Mouse (Mus musculus): ENCODE measurements at regions not wholly inside any gene's neighbourhood (a gene's known extent, or its start where the extent isn't known, plus 50 kb on each side); places are given as distances from the start of the nearest gene placed in this dataset.

DNA sequence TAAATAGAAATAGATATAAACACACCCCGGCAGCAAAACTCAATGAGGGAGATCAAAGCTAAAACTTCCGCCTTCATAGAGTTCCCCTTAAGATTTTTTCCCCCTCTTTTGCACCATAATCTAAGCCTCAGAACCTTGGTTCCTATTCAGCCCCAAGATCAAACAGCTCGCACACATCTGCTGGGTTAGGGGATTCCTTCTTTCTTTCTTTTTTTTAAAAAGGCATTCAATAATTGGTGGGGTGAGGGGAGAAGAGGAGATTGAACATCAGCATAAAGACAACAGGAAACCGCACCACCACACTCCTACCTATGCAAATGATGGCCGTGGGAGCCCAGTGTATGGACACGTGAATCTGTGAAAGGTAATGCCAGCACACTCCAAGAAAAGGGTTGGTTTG is 229.5 kb upstream of the Hes1 start:
- DNase-seq (ENCODE audit: low spot score in 2 of 2): no peak

DNA sequence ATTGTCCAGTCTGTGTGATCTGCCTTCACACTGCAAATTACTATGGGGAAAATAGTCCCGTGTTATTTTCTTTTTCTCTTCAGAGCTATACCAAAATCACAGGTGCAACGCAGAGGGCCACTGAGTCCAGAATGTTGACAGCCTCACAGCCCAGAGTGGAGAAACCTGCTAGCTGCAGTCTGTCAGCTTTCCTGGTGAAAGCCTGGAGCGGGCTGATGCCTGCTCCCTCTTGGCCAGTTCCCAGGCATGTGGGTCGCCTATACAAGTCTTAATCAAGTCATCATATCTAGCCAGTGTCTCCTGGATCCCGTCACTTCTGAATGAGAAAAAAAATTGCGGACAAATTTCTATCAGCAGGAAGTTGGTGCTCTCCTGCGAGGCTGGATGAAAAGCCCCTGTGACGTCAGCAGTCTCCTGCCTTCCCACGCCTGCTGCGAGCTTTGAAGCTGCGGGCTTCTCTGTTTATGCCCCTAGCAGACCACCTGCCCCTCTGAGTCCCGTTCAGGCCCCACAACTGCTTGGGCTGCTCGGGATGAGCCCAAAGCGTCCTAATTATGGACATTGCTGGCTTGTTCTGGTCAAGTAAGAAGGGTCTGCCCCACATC is 227.1 kb upstream of the Hes1 start:
- DNase-seq (ENCODE audit: low spot score in 2 of 2): no peak

DNA sequence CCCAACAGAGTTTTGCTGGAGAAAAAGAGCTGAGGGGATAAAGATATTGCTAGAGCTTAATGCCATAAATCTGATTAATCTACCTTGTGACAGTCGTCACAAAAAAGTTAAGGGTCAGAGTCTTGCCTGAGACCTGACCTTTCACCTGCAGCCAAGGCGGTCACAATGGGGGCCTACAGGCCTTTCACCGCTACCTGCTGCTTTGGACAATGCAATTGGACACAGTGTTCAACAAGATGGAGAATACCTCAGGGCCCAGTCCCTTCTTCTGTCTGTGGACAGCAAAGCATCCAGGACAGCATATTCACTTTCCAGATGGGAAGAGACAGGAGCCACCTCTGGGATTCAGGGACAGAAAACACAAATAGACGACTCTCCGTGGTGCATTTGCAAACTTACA is 226.3 kb upstream of the Hes1 start:
- DNase-seq (ENCODE audit: low spot score in 2 of 2): no peak

DNA sequence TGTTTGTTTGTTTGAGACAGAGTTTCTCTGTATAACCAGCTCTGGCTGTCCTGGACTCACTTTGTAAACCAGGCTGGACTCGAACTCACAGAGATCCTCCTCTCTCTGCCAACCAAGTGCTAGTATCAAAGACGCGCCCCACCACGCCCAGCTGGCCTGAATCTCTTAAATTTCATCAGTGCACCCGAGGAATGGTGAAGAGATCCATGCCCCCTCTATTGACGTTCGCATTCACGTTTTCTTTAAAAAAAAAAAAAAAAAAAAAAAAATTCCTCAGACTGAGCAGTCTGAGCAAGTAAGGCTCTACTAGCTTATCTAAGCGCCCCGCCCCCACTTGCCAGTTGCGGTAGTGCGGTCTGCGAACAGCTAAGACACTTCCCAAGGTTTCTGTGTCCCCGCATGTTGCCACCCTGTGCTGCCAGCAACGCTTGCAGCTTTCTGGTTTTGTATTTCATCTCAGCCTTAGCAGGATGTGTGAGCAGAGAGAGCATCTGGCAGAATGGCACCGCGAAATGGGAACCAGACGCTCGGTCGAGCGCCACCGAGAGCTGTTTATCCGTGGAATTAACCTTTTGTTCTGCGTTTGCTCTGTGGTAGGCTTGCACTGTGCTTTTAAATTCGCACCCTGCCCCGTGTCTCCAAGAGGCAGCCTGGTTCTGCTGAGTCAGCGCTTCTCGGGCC is 225.1 kb upstream of the Hes1 start:
- DNase-seq (ENCODE audit: low spot score in 2 of 2): peak in 1 of 2 experiments; percentile 73

DNA sequence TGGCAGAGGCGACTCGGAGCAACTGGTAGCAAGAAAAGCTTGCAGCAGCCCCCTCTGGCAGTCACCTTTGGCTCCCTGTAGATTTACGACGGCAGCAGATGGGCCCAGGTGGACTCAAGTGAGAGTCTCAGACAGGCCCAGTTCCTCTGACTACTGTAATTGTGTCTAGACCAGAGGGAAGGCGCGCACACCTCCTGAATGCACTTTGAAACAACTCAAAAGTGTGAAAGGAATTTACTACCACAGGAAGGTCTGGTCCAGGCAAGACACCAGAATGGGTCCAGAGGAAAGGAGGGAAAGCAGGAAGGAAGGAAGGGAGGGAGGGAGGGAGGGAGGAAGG is 224.6 kb upstream of the Hes1 start:
- peak in 1 of 2 experiments; percentile 64 for DNase-seq (ENCODE audit: low spot score in 2 of 2)

DNA sequence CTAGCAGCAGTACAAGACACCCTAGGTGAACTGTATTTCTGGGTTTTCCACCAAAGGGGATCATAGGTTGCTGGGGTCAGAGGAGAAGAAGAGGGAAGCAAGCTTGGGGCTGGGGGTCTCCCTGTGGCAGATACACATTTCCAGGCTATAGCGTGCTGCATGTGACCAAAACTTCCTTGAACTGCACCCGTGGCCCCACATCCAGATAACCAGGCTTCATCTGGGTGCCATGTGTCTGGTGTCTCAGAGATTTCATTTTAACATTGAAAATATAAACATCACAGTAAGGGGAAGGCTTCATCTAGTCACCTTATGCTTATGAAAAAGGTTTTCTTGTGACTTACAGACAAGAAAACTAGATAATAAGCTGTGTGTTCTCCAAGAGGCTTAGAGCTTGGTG is 223.8 kb upstream of the Hes1 start:
- no peak for DNase-seq (ENCODE audit: low spot score in 2 of 2)

DNA sequence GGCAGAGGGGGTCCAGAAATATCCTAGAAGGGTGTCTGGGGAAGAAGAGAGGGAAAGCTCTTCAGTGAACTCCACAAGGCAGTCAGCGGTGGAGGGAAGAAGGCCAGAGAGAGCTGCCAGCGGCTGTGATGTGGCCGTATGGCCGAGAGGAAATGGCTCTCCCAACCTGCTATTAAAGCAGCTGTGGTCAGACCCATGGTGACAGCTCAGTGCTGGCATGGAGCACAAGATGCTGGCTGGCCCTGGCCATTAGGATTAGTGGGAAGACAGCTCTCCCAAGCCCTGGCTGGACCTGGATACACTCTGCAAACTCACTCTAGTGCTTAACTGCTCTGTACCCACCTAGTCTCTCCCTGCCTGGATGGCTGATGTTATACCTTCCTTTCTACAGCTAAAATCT is 223.1 kb upstream of the Hes1 start:
- DNase-seq (ENCODE audit: low spot score in 2 of 2): no peak

DNA sequence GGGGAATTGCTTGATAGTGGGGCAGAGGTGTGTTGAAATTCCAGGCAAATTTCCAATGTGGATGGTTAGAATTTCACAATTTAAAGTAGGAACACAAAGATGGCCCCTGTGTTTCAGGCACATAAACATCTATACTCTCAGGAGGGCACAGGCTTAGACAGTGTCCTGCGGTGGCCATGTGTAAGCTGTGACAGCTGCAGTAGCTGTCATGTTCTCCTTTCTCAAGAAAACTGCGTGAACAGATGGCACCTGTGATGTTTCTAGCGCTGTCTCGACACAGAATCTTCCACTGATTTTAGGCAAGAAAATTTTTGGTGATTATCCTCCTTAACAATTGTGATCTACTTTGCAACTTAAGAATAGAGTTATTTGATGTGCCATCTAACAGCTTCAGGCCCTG is 222.1 kb upstream of the Hes1 start:
- DNase-seq (ENCODE audit: low spot score in 2 of 2): no peak

DNA sequence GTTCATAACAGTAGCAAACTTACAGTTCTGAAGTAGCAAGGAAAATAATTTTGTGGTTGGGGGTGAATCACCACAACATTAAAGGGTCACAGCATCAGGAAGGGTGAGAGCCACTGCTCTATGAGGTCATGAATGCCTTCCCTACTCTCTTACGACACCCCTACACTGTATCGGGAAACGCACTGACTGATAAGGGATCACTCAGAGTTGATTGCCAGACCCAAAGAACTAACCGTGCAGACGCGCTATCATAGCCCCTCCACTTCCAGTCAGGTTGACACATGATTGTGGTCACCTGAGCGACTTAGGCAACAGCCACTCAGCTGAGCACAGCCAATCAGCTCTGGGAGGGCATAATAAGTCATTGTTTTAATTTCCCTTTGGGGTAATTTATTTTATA is 220.7 kb upstream of the Hes1 start:
- DNase-seq (ENCODE audit: low spot score in 2 of 2): no peak

DNA sequence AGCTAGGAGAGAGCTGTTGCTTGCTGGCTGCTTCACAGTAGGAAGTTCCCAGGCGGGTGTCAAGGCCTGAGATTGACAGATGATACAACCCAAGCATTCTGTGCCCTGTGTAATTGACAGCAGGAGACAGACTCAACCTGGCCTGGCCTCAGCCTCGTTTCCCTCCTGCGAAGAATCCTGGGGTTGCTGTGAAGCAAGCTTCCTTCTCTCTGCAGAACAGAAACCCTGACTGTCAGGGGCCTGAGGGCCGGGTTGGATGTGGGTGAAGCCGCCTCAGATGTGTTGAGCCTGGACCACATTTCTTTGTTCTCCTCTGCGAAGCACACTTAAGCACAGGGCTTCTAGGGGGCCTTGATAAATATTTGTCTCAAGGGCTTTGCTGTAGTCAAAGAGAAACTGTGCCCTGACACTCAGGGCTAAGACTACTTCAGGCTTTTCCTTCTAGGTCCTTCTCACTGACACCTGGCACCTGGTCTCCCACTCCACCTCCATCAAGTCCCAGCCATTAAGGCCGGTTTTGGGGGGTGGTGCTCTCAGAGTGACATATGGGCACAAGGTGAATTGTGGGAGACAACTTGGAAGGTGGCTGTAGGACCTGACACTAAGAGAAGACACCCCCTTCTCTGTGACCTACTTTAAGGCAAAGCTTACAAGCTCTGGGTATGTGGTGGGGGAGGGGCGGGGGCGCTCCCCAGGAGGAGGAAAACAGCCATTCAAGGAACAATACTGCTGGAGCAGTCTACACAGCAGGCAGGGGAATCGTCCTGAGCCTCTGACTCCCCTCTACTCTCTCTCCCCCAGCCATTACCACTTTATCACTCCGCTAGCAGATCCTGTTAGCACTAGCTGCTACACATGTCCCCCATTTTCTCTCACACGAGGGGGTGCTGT is 219.2 kb upstream of the Hes1 start:
- DNase-seq (ENCODE audit: low spot score in 2 of 2): no peak

DNA sequence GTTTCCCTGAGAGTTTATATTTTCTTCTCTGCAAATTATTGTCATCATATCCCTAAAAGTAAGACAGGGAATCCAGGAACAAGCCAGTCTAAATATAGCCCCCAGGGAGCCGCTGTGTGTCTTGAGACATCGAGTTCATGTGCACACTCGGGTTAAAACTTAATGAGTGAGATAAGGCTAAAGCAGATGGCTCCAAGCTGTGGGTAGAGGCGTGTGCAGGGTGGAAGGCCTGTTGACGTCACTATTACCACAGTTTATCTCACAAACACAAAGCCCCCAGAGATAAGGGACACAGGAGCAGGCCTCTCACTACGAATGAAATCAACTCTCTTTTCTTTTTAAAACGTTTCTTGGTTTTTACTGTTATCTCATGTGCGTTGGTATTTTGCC is 218.6 kb upstream of the Hes1 start:
- DNase-seq (ENCODE audit: low spot score in 2 of 2): no peak

DNA sequence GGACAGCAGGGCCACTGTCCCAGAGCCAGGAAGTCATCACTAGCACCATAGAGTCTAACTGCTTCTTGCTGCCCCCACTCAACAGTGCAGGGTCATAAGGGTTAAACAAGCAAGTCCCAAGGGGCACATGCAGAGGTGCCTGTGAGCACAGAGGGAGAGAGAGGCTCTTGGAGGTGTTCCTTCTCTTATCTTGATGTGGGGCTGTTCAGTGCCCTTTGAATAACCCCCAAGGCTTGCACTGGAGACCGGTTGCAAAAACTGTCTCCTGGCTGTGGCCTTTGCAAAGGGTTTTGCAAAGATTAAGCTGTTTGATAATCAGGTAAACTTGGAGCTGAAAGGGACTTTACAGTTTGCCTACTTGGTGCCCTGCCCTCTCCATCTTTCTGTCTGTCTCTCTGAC is 217.1 kb upstream of the Hes1 start:
- DNase-seq (ENCODE audit: low spot score in 2 of 2): no peak

DNA sequence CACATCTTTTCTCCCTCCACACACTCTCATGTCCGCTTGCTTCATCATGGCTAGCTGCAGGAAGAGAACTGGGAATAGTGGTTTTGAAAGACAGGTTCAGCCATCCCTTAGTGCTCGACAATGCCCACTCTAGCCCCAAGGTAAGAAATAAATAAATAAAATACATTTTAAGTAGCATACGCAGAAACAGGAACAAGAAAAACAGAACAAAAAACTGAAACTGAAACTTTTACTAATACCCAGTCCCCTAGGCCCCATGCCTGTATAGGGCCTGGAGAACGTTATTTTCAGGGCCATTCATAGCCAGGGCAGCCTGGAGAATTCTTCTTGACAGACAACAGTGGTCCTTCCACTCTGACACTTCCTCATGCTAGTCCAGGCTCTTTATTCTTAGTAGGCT is 216.4 kb upstream of the Hes1 start:
- no peak for DNase-seq (ENCODE audit: low spot score in 2 of 2)

DNA sequence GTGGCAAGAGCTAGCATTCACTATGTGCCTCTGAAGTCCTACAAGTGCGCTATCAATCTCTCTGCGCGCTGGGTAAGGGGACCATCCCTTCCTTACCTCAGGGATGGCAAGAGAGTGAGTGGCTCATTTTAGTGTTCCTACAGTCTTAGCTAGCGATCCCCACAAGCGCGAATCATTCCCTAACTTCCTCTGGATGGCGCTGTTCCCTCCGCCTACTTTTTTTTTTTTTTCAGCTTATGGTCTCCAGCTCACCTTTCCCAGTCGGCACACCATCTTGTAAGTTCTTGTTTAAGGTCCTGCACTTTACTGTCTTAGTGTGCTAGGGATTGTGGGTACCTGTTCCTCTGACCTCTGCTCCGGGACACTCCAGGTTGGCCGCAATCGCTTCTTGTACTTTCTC is 215.7 kb upstream of the Hes1 start:
- no peak for DNase-seq (ENCODE audit: low spot score in 2 of 2)

DNA sequence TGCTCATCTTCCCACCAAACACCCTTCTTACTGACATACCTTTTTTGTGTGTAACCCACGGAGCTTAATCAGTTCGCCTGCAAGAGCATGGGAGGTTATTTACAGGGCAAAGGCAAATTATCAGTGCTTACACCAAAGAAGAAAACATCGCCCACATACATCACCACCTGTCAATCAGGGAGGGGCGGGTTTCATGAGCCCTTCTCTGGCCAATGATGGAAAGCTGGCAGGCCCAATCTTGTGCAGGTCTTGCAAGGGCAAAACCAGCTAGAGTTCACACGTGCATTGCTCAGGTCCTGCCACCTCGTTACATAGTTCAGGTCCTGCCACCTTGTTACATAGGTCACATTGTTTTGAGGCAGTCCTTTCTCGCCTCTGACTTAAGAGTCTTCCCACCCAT is 214.7 kb upstream of the Hes1 start:
- DNase-seq (ENCODE audit: low spot score in 2 of 2): no peak

DNA sequence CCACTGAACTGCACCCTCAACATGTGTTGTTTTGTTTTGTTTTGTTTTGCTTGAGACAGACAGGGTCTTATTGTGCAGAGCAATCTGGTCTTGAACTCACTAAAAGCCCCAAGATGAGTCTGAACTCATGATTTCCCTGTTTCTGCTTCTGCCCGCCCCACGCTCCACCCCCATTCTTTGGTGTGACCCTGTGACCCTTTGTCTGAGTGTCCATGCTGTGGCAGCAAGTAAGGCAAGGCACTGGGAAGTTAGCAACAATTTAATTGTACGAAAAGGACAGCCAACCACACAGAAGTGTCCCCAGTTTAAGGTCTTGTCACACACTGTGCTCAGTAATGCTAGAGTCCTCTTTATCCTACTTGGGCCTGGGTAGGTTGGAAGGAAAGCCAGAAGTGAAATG is 213.6 kb upstream of the Hes1 start:
- DNase-seq (ENCODE audit: low spot score in 2 of 2): no peak

DNA sequence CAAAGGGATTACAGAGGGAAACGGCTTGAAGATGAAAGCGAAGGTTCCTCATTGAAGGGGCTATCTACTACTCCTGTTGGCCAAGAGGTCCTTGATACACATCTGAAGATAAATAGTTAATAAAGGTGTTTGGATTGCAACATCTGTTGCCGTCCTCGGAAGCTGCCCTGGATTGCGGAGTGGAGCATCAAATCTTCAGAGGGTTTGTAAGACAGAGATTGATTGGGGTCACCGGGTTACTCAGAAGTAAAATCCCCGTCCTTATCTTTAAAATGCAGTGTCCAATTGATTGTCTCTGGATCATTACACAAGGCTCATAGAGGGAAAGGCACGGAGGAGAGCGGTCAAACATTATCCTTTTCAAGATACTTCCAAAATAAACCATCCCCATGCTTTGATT is 212.4 kb upstream of the Hes1 start:
- no peak for DNase-seq (ENCODE audit: low spot score in 2 of 2)

DNA sequence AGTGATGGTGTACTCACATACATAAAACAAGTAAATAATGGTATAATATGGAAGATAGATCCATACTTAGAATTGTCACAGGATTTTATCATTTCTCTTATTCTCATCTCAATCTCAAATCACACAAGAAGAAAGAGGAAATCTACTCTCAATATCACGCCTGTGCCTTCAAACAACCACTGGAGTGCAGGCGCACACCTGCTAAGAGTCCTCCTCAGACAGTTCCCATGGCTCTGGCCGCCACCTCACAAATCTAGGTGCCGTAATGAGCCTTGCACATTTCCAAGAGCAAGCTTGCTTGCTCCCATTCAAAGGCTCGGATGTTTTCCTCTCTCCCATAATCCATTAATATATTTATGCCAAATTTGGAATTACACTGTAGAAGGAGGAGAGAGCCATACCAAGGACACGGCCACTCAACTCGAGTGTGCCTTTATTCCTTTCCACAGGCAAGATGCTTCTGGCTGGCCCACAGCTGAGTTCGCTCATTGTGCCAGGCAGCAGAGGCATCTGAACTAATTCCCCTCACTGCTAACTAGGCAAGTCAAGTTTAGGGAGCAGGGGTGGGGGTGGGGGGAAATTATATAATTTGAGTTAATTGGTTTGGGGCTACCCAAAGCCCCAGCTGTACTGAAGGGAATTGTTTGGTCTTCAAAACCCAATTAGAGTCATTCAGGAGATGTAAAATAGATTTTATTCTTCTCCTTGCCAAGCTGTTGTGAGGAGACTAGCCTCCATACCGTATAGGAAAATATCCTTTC is 209.2 kb upstream of the Hes1 start:
- DNase-seq (ENCODE audit: low spot score in 2 of 2): no peak

DNA sequence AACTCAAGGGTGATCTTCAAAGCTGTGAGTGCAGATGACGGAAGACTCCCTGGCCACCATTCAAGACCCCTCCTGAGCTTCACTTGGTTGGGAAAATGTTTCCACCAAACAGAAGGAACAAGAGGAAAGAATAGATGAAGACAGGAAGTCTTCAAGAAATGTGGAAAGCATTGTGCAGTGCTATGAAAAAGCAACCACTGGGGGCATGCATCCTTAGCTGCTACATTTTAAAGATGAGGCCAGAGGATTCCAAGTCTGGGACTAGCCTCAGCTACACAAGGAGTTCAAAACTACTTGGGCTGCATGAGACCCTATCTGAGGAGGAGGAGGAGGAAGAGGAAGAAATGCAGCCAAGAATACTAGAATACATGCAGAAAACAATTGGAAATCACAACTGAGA is 207.6 kb upstream of the Hes1 start:
- DNase-seq (ENCODE audit: low spot score in 2 of 2): no peak

DNA sequence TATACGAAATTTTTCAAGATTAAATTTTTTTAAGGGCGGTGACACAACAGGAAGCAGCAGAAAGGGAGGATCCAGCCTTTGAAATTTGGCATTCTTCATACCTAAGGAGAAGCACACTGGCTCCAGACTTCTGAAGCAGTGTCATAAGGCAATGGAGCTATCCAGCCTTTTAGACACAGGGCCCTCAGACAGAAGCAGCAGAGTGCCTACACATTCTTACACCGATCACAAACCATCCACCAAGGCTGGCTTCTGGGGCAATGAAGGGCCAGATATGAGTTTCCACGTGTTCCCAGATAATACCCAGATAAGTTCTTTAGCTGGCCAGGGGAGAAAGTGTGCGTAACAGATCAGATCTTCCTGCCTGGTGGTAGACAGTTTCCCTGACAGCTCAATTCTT is 205.5 kb upstream of the Hes1 start:
- no peak for DNase-seq (ENCODE audit: low spot score in 2 of 2)

DNA sequence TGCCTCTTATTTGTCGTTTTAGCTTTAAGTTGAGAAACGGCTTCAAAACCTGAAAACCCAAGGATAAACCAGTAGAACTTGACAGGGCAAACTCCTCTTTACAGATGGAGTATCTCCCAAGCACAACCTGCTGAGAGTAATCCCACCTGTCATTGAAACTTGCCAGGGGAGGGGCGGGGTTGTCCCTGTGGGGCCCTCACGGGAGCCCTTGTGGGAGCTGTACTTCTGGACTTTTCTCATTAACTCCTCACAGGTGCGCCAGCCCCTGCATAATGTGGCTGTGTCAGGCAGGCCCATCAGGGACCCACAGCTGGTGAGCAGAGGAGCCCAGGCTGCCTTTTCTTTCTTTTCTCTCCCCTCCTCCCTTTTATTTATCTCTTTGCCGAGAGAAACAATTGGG is 203.9 kb upstream of the Hes1 start:
- no peak for DNase-seq (ENCODE audit: low spot score in 2 of 2)

DNA sequence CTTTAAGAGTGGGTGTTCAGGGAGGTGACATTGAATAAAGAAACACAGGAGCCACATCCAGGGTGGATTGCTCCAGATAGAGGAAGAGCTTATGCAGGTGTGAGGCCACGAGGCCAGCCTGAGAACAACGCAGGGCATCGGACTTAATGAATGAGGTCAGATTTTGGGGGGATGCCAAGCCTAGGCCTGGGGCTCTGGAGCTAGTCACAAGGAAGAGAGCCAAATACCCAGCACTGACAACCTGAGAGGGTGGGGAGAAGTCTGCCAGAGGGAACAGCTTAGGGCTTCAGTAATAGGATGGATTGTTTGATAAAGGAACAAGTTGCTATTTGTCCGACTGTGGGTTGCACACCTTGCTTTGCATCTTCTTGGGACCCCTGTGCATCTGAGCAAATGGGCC is 203.1 kb upstream of the Hes1 start:
- DNase-seq (ENCODE audit: low spot score in 2 of 2): no peak
